Mouse (Mus musculus) neural tube, embryonic 13.5 days (tissue): Measurements from ENCODE around the gene Sec24c. TPM values are rescaled to one million over a fixed set of nuclear protein-coding genes. Genes with fewer than 3 reads are reported as not detected.
A peak's percentile ranks its signal among the peaks of the same experiment; 100 is the strongest.
"Not testable (repeated sequence)": the region's sequence is repeated elsewhere in the genome, so short reads cannot be mapped to it uniquely, and the experiment has no call there.

ENCODE experiments used
- ATAC-seq: fragments of 200-750 bp; cut with Nextera tagmentation; 2 replicates; pipeline ENCODE4 v1.8.0; 2017; ENCODE audit warnings: low read depth, mild to moderate bottlenecking, moderate TSS enrichment, moderate library complexity
- H3K27ac ChIP-seq: fragments of 300-500 bp; sonication (generic); replicated peaks from 2 replicates; pipeline ENCODE4 v1.5.1; 2015; ENCODE audit warnings: moderate library complexity, mild to moderate bottlenecking, inconsistent platforms
- H3K27me3 ChIP-seq: fragments of 300-500 bp; sonication (generic); 2 replicates; pipeline ENCODE4 v1.6.1; 2015; ENCODE audit warnings: mild to moderate bottlenecking, inconsistent platforms
- H3K36me3 ChIP-seq: fragments of 300-500 bp; sonication (generic); 2 replicates; pipeline ENCODE4 v1.6.1; 2015; ENCODE audit warnings: mild to moderate bottlenecking, inconsistent platforms
- H3K4me1 ChIP-seq: fragments of 300-500 bp; sonication (generic); replicated peaks from 2 replicates; pipeline ENCODE4 v1.6.1; 2015; ENCODE audit warnings: inconsistent platforms
- H3K4me2 ChIP-seq: fragments of 300-500 bp; sonication (generic); 2 replicates; pipeline ENCODE4 v1.6.1; 2015; ENCODE audit warnings: inconsistent platforms, mild to moderate bottlenecking, moderate library complexity
- H3K4me3 ChIP-seq: fragments of 300-500 bp; sonication (generic); 2 replicates; pipeline ENCODE4 v1.5.1; 2015; ENCODE audit warnings: mild to moderate bottlenecking, inconsistent platforms
- H3K9ac ChIP-seq: fragments of 300-500 bp; sonication (generic); 2 replicates; pipeline ENCODE4 v1.6.1; 2015; ENCODE audit warnings: moderate library complexity, mild to moderate bottlenecking, inconsistent platforms
- H3K9me3 ChIP-seq: fragments of 300-500 bp; sonication (generic); 2 replicates; pipeline ENCODE4 v1.6.1; 2016; ENCODE audit warnings: inconsistent platforms
- WGBS: fragments of 180-500 bp; shearing (Covaris S2); methylation state at CpG from one replicate; pipeline ENCODE4 v1.1.7; 2015; 5-methylcytosine and 5-hydroxymethylcytosine counted together
- polyA plus RNA-seq: library from polyadenylated mRNA; unstranded; fragments of >200 nt; fragmentation: Nextera tagmentation; extraction: Ambion mirVana; gene quantifications from 2 replicates; pipeline ENCODE4 v1.2.1, GENCODE M21; 2015

The Sec24c gene
- polyA plus RNA-seq, 1 experiment from 2014 or later, result 89.6 TPM

DNA sequence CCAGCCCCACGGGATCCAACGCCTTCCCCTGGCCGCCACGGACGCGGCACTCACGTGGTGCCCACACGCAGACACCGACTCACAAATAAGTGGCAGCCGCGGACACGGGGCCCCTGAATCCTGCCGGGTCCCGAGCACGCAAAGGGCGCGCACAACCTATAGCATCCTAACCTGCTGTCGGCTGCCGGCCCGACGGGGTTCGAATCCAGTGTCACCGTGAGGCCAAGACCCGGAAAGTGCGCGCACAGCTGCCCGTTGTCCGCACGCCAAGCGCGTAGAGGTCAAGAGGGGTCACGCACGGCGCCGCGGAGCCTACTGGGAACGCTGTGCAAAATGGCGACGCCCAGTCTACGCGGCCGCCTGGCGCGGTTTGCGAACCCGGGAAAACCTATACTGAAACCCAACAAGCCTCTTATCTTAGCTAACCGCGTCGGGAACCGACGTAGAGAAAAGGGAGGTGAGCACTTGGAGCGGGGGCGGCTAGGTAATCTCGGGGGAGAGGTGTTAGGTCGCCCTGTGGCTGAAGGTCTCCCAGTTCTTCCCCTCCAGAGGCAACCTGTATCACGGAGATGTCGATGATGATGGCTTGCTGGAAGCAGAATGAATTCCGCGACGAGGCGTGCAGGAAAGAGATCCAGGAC is 28.8 kb downstream of the Sec24c start, which contains the start of gene Chchd1:
TSS of gene Chchd1 (plus strand) at position 266 of the 641 bp plus-strand sequence.
- Histone ChIP-seq H3K4me3 (peak within 1 kb of the TSS; percentile 79), H3K27ac (peak within 1 kb of the TSS; percentile 92), H3K36me3 (peaks cover 31% of the 10 kb centered on the region), H3K9ac (peak within 1 kb of the TSS; percentile 88), H3K4me2 (peak within 1 kb of the TSS; percentile 68), H3K9me3 (no peaks in the 10 kb centered on the region), H3K4me1 (peaks cover 61% of the 10 kb centered on the region), H3K27me3 (no peaks in the 10 kb centered on the region)
- ATAC-seq, result peak; percentile 64
- under 1% methylated on average over 61 of the region's 61 CpGs for WGBS

GRCm38 (mm10) chr14:20703461-20703860 is 29.4 kb downstream of the Sec24c start:
- H3K4me2 ChIP-seq, result peak overlapping the region; percentile 68
- not testable (repeated sequence) for H3K9me3 ChIP-seq, ATAC-seq, H3K27me3 ChIP-seq
- peak overlapping the region; percentile 79 for H3K4me3 ChIP-seq
- H3K27ac ChIP-seq, result peak overlapping the region; percentile 92
- 7% methylated on average over 8 of the region's 8 CpGs for WGBS
- peaks cover 27% of the 10 kb centered on the region for H3K36me3 ChIP-seq
- peak overlapping the region; percentile 88 for H3K9ac ChIP-seq
- peaks cover 59% of the 10 kb centered on the region for H3K4me1 ChIP-seq

GRCm38 (mm10) chr14:20707201-20708190 is 33.4 kb downstream of the Sec24c start, which contains the start of gene Zswim8:
TSS of gene Zswim8 (plus strand) at chr14:20707552.
- Histone ChIP-seq H3K9ac (peak within 1 kb of the TSS; percentile 99), H3K4me1 (peaks cover 36% of the 10 kb centered on the region), H3K4me2 (peak within 1 kb of the TSS; percentile 83), H3K36me3 (peaks cover 45% of the 10 kb centered on the region), H3K27ac (peak within 1 kb of the TSS; percentile 87), H3K9me3 (no peaks in the 10 kb centered on the region), H3K4me3 (peak within 1 kb of the TSS; percentile 100), H3K27me3 (no peaks in the 10 kb centered on the region)
- ATAC-seq, result peak; percentile 95
- under 1% methylated on average over 79 of the region's 80 CpGs for WGBS

DNA sequence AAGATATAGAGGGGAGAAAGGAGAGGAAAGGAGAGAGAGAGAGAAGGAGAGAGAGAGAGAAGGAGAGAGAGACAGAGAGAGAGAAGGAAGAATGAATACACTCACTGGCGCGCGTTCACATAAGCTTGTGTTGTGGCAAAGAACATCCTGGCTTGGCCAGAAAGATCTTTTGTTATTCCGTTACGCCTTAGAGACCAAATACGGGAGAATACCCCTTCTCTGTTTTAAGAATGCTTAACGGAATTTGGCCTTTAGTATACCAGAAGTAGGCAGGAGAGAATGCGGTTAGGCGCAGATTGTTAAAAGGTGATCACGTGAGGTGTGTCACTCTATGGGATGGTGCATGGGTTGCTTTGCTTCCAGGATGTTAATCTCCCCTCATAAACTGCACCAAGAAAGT is 34.1 kb downstream of the Sec24c start:
- ATAC-seq, result no peak
- peak overlapping the region; percentile 87 for H3K27ac ChIP-seq
- no peaks in the 10 kb centered on the region for H3K9me3 ChIP-seq
- peaks cover 52% of the 10 kb centered on the region for H3K36me3 ChIP-seq
- peaks cover 36% of the 10 kb centered on the region for H3K4me1 ChIP-seq
- no peaks in the 10 kb centered on the region for H3K27me3 ChIP-seq
- peak overlapping the region; percentile 83 for H3K4me2 ChIP-seq
- peak overlapping the region; percentile 100 for H3K4me3 ChIP-seq
- peak overlapping the region; percentile 99 for H3K9ac ChIP-seq
- WGBS, result 11% methylated on average over 10 of the region's 10 CpGs

DNA sequence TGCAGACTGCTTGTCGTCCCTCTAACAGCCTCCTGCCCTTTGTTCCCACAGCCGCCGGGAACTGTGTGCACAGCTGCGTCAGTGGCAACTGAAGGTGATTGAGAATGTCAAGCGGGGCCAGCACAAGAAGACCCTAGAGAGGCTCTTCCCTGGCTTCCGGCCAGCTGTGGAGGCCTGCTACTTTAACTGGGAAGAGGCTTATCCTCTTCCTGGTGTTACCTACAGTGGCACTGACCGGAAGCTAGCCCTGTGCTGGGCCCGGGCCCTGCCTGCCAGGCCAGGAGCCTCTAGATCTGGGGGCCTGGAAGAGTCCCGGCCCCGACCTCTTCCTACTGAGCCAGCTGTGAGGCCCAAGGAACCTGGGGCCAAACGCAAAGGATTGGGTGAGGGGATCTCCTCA is 39.7 kb downstream of the Sec24c start:
- no peaks in the 10 kb centered on the region for H3K27me3 ChIP-seq
- H3K27ac ChIP-seq, result no peak overlapping the region
- H3K36me3 ChIP-seq, result peaks cover 91% of the 10 kb centered on the region
- 76% methylated on average over 11 of the region's 11 CpGs for WGBS
- ATAC-seq, result 0 out of 2 replicates have a peak, but pooled peaks have one; percentile 20
- H3K9ac ChIP-seq, result no peak overlapping the region
- no peak overlapping the region for H3K4me3 ChIP-seq
- H3K4me2 ChIP-seq, result no peak overlapping the region
- peaks cover 13% of the 10 kb centered on the region for H3K4me1 ChIP-seq
- H3K9me3 ChIP-seq, result no peaks in the 10 kb centered on the region

GRCm38 (mm10) chr14:20718443-20718842 is 44.3 kb downstream of the Sec24c start:
- 92% methylated on average over 10 of the region's 10 CpGs for WGBS
- no peak overlapping the region for H3K4me2 ChIP-seq

DNA sequence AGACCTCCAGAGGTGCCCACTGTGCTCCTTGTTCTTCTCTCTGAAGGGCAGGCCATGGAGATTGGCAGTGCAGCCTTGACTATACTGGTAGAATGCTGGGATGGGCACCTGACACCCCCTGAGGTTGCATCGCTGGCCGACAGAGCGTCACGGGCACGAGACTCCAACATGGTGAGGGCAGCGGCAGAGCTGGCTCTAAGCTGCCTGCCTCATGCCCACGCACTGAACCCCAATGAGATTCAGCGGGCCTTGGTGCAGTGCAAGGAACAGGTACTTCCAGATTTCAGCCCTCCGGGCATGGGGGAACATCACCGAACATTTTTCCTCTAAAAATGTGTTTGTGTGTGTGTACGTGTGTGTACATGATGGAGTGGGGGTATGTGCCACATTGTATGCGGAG is 45.7 kb downstream of the Sec24c start:
- WGBS, result 92% methylated on average over 12 of the region's 12 CpGs
- no peaks in the 10 kb centered on the region for H3K9me3 ChIP-seq
- ATAC-seq, result no peak
- no peak overlapping the region for H3K27ac ChIP-seq
- H3K4me1 ChIP-seq, result no peaks in the 10 kb centered on the region
- no peak overlapping the region for H3K4me3 ChIP-seq
- no peak overlapping the region for H3K9ac ChIP-seq
- H3K27me3 ChIP-seq, result no peaks in the 10 kb centered on the region
- H3K36me3 ChIP-seq, result peaks cover 99% of the 10 kb centered on the region
- no peak overlapping the region for H3K4me2 ChIP-seq

More at GRCm38 (mm10) chr14:20718443-20718842, 44.3 kb downstream of the Sec24c start:
- H3K9ac ChIP-seq, result no peak overlapping the region
- no peak for ATAC-seq
- no peaks in the 10 kb centered on the region for H3K4me1 ChIP-seq
- peaks cover 100% of the 10 kb centered on the region for H3K36me3 ChIP-seq
- no peaks in the 10 kb centered on the region for H3K9me3 ChIP-seq
- H3K27ac ChIP-seq, result no peak overlapping the region
- no peak overlapping the region for H3K4me3 ChIP-seq
- no peaks in the 10 kb centered on the region for H3K27me3 ChIP-seq

DNA sequence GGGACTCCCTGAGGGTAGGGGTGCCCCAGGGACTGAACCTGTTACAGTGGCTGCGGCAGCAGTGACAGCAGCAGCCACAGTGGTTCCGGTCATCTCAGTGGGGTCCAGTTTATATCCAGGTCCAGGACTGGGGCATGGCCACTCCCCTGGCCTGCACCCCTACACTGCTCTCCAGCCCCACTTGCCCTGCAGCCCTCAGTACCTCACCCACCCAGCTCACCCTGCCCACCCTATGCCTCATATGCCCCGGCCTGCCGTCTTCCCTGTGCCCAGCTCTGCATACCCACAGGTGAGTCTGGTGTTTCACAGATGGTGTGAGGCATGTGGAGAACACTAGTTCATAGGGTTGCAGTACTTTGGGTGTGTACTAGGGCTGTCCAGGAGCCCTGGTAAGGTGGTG is 47.3 kb downstream of the Sec24c start:
- no peak for ATAC-seq

GRCm38 (mm10) chr14:20723006-20723405 is 48.9 kb downstream of the Sec24c start:
- Histone ChIP-seq H3K9me3 (no peaks in the 10 kb centered on the region), H3K27me3 (no peaks in the 10 kb centered on the region), H3K4me2 (no peak overlapping the region), H3K9ac (no peak overlapping the region), H3K27ac (no peak overlapping the region), H3K36me3 (peaks cover 98% of the 10 kb centered on the region), H3K4me1 (no peaks in the 10 kb centered on the region), H3K4me3 (no peak overlapping the region)
- ATAC-seq, result no peak
- WGBS, result 92% methylated on average over 12 of the region's 12 CpGs

More for the DNA sequence above, 47.3 kb downstream of the Sec24c start:
- Histone ChIP-seq H3K27ac (no peak overlapping the region), H3K4me1 (no peaks in the 10 kb centered on the region), H3K36me3 (peaks cover 99% of the 10 kb centered on the region), H3K4me3 (no peak overlapping the region), H3K9me3 (no peaks in the 10 kb centered on the region), H3K9ac (no peak overlapping the region), H3K4me2 (no peak overlapping the region), H3K27me3 (no peaks in the 10 kb centered on the region)
- 93% methylated on average over 4 of the region's 4 CpGs for WGBS

DNA sequence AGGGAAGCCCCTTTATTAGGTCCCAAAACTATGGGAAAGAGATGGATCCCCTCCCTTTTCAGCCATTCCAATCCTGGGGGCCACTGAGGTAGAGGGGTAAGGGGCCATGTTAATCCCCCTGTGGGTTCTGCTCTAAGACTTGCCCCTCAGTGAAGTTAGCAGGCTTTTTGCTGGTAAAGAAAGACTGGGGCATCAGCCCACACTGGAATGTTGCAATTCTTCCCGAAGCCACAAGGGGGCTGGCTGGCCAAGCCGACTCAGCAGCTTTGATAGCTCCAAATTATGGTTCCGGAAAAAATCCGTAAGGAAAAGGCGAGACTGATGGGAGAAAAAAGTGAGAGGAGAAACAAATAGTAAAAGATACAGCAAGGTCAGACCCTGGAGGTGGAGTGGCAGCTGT is 49.9 kb downstream of the Sec24c start:
- no peak overlapping the region for H3K4me3 ChIP-seq
- no peaks in the 10 kb centered on the region for H3K27me3 ChIP-seq
- H3K9me3 ChIP-seq, result no peaks in the 10 kb centered on the region
- H3K9ac ChIP-seq, result no peak overlapping the region
- H3K4me2 ChIP-seq, result no peak overlapping the region
- H3K27ac ChIP-seq, result no peak overlapping the region
- WGBS, result 27% methylated on average over 5 of the region's 5 CpGs
- peaks cover 97% of the 10 kb centered on the region for H3K36me3 ChIP-seq
- 0 out of 2 replicates have a peak, but pooled peaks have one; percentile 25 for ATAC-seq
- no peaks in the 10 kb centered on the region for H3K4me1 ChIP-seq

GRCm38 (mm10) chr14:20725660-20726339 is 51.7 kb downstream of the Sec24c start:
- WGBS, result 71% methylated on average over 6 of the region's 6 CpGs

More at GRCm38 (mm10) chr14:20725660-20726339, 51.7 kb downstream of the Sec24c start:
- Histone ChIP-seq H3K27ac (no peak overlapping the region), H3K4me2 (no peak overlapping the region), H3K36me3 (peaks cover 97% of the 10 kb centered on the region), H3K4me3 (no peak overlapping the region), H3K9me3 (no peaks in the 10 kb centered on the region), H3K4me1 (no peaks in the 10 kb centered on the region), H3K27me3 (no peaks in the 10 kb centered on the region), H3K9ac (no peak overlapping the region)
- no peak for ATAC-seq
